Mouse (Mus musculus): ENCODE measurements at regions not wholly inside any gene's neighbourhood (a gene's known extent, or its start where the extent isn't known, plus 50 kb on each side); places are given as distances from the start of the nearest gene placed in this dataset.

- H3K9me3 ChIP-seq (ENCODE audit: low read length) = no peaks in the 10 kb centered on the region
- no peak overlapping the region for H3K4me2 ChIP-seq (replicated peaks; ENCODE audit: low read depth, low read length)
- no peaks in the 10 kb centered on the region for H3K4me1 ChIP-seq (ENCODE audit: insufficient read depth, low read length)
- H3K9ac ChIP-seq (replicated peaks; ENCODE audit: low read length) = no peak overlapping the region
- WGBS = 62% methylated on average over 9 of the region's 9 CpGs
- H3K36me3 ChIP-seq (ENCODE audit: insufficient read depth, low read length) = no peaks in the 10 kb centered on the region
- H3K27ac ChIP-seq (ENCODE audit: low read length) = no peak overlapping the region
- no peaks in the 10 kb centered on the region for H3K27me3 ChIP-seq (ENCODE audit: insufficient read depth, low read length)
- no peak for ATAC-seq (ENCODE audit: low FRiP score, low TSS enrichment)
- H3K4me3 ChIP-seq (ENCODE audit: low read length) = no peak overlapping the region
Observed at GRCm38 (mm10) chr2:117429205-117429604, 86.4 kb upstream of the Rasgrp1 start.

- Histone ChIP-seq H3K4me3 (ENCODE audit: low read length) (no peak overlapping the region), H3K27ac (ENCODE audit: low read length) (no peak overlapping the region), H3K9me3 (ENCODE audit: low read length) (no peaks in the 10 kb centered on the region), H3K9ac (replicated peaks; ENCODE audit: low read length) (no peak overlapping the region), H3K4me2 (replicated peaks; ENCODE audit: low read depth, low read length) (no peak overlapping the region), H3K36me3 (ENCODE audit: insufficient read depth, low read length) (no peaks in the 10 kb centered on the region), H3K27me3 (ENCODE audit: insufficient read depth, low read length) (no peaks in the 10 kb centered on the region), H3K4me1 (ENCODE audit: insufficient read depth, low read length) (no peaks in the 10 kb centered on the region)
- WGBS = 45% methylated on average over 6 of the region's 6 CpGs
- ATAC-seq (ENCODE audit: low FRiP score, low TSS enrichment) = no peak
Observed at GRCm38 (mm10) chr2:117432010-117432409, 89.2 kb upstream of the Rasgrp1 start.

GRCm38 (mm10) chr2:117432923-117433322, 90.1 kb upstream of the Rasgrp1 start:
- no peak overlapping the region for H3K9ac ChIP-seq (replicated peaks; ENCODE audit: low read length)
- H3K4me3 ChIP-seq (ENCODE audit: low read length) = no peak overlapping the region
- H3K4me2 ChIP-seq (replicated peaks; ENCODE audit: low read depth, low read length) = no peak overlapping the region
- H3K4me1 ChIP-seq (ENCODE audit: insufficient read depth, low read length) = no peaks in the 10 kb centered on the region
- no peaks in the 10 kb centered on the region for H3K27me3 ChIP-seq (ENCODE audit: insufficient read depth, low read length)
- H3K36me3 ChIP-seq (ENCODE audit: insufficient read depth, low read length) = no peaks in the 10 kb centered on the region
- 72% methylated on average over 2 of the region's 2 CpGs for WGBS
- ATAC-seq (ENCODE audit: low FRiP score, low TSS enrichment) = no peak
- no peaks in the 10 kb centered on the region for H3K9me3 ChIP-seq (ENCODE audit: low read length)
- no peak overlapping the region for H3K27ac ChIP-seq (ENCODE audit: low read length)

- H3K27me3 ChIP-seq (ENCODE audit: insufficient read depth, low read length) = no peaks in the 10 kb centered on the region
- H3K9ac ChIP-seq (replicated peaks; ENCODE audit: low read length) = no peak overlapping the region
- no peaks in the 10 kb centered on the region for H3K4me1 ChIP-seq (ENCODE audit: insufficient read depth, low read length)
- no peaks in the 10 kb centered on the region for H3K9me3 ChIP-seq (ENCODE audit: low read length)
- no peak for ATAC-seq (ENCODE audit: low FRiP score, low TSS enrichment)
- no peak overlapping the region for H3K27ac ChIP-seq (ENCODE audit: low read length)
- H3K4me3 ChIP-seq (ENCODE audit: low read length) = no peak overlapping the region
- H3K36me3 ChIP-seq (ENCODE audit: insufficient read depth, low read length) = no peaks in the 10 kb centered on the region
- H3K4me2 ChIP-seq (replicated peaks; ENCODE audit: low read depth, low read length) = no peak overlapping the region
- 83% methylated on average over 2 of the region's 2 CpGs for WGBS
Observed at GRCm38 (mm10) chr2:117433482-117433881, 90.7 kb upstream of the Rasgrp1 start.

GRCm38 (mm10) chr2:117438079-117438478, 95.3 kb upstream of the Rasgrp1 start:
- no peak for ATAC-seq (ENCODE audit: low FRiP score, low TSS enrichment)
- H3K9me3 ChIP-seq (ENCODE audit: low read length) = no peaks in the 10 kb centered on the region
- H3K9ac ChIP-seq (replicated peaks; ENCODE audit: low read length) = no peak overlapping the region
- H3K4me2 ChIP-seq (replicated peaks; ENCODE audit: low read depth, low read length) = no peak overlapping the region
- no peaks in the 10 kb centered on the region for H3K36me3 ChIP-seq (ENCODE audit: insufficient read depth, low read length)
- H3K27ac ChIP-seq (ENCODE audit: low read length) = no peak overlapping the region
- WGBS = 87% methylated on average over 12 of the region's 12 CpGs
- no peaks in the 10 kb centered on the region for H3K4me1 ChIP-seq (ENCODE audit: insufficient read depth, low read length)
- no peaks in the 10 kb centered on the region for H3K27me3 ChIP-seq (ENCODE audit: insufficient read depth, low read length)
- H3K4me3 ChIP-seq (ENCODE audit: low read length) = no peak overlapping the region

GRCm38 (mm10) chr2:117438586-117439371, 96.0 kb upstream of the Rasgrp1 start:
- peak; percentile 23; the same call in 1 of the 2 replicates for ATAC-seq (ENCODE audit: low FRiP score, low TSS enrichment)
- Histone ChIP-seq H3K9ac (replicated peaks; ENCODE audit: low read length) (no peak overlapping the region), H3K27ac (ENCODE audit: low read length) (no peak overlapping the region), H3K4me2 (replicated peaks; ENCODE audit: low read depth, low read length) (no peak overlapping the region), H3K36me3 (ENCODE audit: insufficient read depth, low read length) (no peaks in the 10 kb centered on the region), H3K27me3 (ENCODE audit: insufficient read depth, low read length) (no peaks in the 10 kb centered on the region), H3K4me1 (ENCODE audit: insufficient read depth, low read length) (no peaks in the 10 kb centered on the region), H3K9me3 (ENCODE audit: low read length) (no peaks in the 10 kb centered on the region), H3K4me3 (ENCODE audit: low read length) (no peak overlapping the region)
- 65% methylated on average over 8 of the region's 8 CpGs for WGBS

- Histone ChIP-seq H3K9me3 (ENCODE audit: low read length) (no peaks in the 10 kb centered on the region), H3K36me3 (ENCODE audit: insufficient read depth, low read length) (no peaks in the 10 kb centered on the region), H3K27me3 (ENCODE audit: insufficient read depth, low read length) (no peaks in the 10 kb centered on the region), H3K4me2 (replicated peaks; ENCODE audit: low read depth, low read length) (no peak overlapping the region), H3K4me3 (ENCODE audit: low read length) (no peak overlapping the region), H3K27ac (ENCODE audit: low read length) (no peak overlapping the region), H3K4me1 (ENCODE audit: insufficient read depth, low read length) (no peaks in the 10 kb centered on the region), H3K9ac (replicated peaks; ENCODE audit: low read length) (no peak overlapping the region)
- WGBS = 62% methylated on average over 12 of the region's 12 CpGs
- no peak for ATAC-seq (ENCODE audit: low FRiP score, low TSS enrichment)
Observed at GRCm38 (mm10) chr2:117439372-117440183, 96.8 kb upstream of the Rasgrp1 start.

GRCm38 (mm10) chr2:117440801-117441281, 98.0 kb upstream of the Rasgrp1 start:
- 61% methylated on average over 7 of the region's 7 CpGs for WGBS
- Histone ChIP-seq H3K9ac (replicated peaks; ENCODE audit: low read length) (no peak overlapping the region), H3K36me3 (ENCODE audit: insufficient read depth, low read length) (no peaks in the 10 kb centered on the region), H3K27ac (ENCODE audit: low read length) (no peak overlapping the region), H3K4me3 (ENCODE audit: low read length) (no peak overlapping the region), H3K4me1 (ENCODE audit: insufficient read depth, low read length) (no peaks in the 10 kb centered on the region), H3K4me2 (replicated peaks; ENCODE audit: low read depth, low read length) (no peak overlapping the region), H3K27me3 (ENCODE audit: insufficient read depth, low read length) (no peaks in the 10 kb centered on the region), H3K9me3 (ENCODE audit: low read length) (no peaks in the 10 kb centered on the region)
- ATAC-seq (ENCODE audit: low FRiP score, low TSS enrichment) = no peak

- no peak for ATAC-seq (ENCODE audit: low FRiP score, low TSS enrichment)
- Histone ChIP-seq H3K27me3 (ENCODE audit: insufficient read depth, low read length) (no peaks in the 10 kb centered on the region), H3K36me3 (ENCODE audit: insufficient read depth, low read length) (no peaks in the 10 kb centered on the region), H3K9me3 (ENCODE audit: low read length) (no peaks in the 10 kb centered on the region), H3K4me2 (replicated peaks; ENCODE audit: low read depth, low read length) (no peak overlapping the region), H3K4me3 (ENCODE audit: low read length) (no peak overlapping the region), H3K9ac (replicated peaks; ENCODE audit: low read length) (no peak overlapping the region), H3K27ac (ENCODE audit: low read length) (no peak overlapping the region), H3K4me1 (ENCODE audit: insufficient read depth, low read length) (no peaks in the 10 kb centered on the region)
- 80% methylated on average over 4 of the region's 4 CpGs for WGBS
Observed at GRCm38 (mm10) chr2:117442862-117443261, 100.1 kb upstream of the Rasgrp1 start.

- H3K36me3 ChIP-seq (ENCODE audit: insufficient read depth, low read length) = no peaks in the 10 kb centered on the region
- H3K4me1 ChIP-seq (ENCODE audit: insufficient read depth, low read length) = no peaks in the 10 kb centered on the region
- H3K27ac ChIP-seq (ENCODE audit: low read length) = no peak overlapping the region
- no peaks in the 10 kb centered on the region for H3K9me3 ChIP-seq (ENCODE audit: low read length)
- H3K4me3 ChIP-seq (ENCODE audit: low read length) = no peak overlapping the region
- no peak overlapping the region for H3K9ac ChIP-seq (replicated peaks; ENCODE audit: low read length)
- 37% methylated on average over 5 of the region's 5 CpGs for WGBS
- no peaks in the 10 kb centered on the region for H3K27me3 ChIP-seq (ENCODE audit: insufficient read depth, low read length)
- H3K4me2 ChIP-seq (replicated peaks; ENCODE audit: low read depth, low read length) = no peak overlapping the region
- no peak for ATAC-seq (ENCODE audit: low FRiP score, low TSS enrichment)
Observed at GRCm38 (mm10) chr2:117444671-117445070, 101.9 kb upstream of the Rasgrp1 start.
